Mouse (Mus musculus): ENCODE results near the gene Olfr251. TPM values are rescaled to one million over a fixed set of nuclear protein-coding genes. Genes with fewer than 3 reads are reported as not detected.
"Not testable (repeated sequence)": the region's sequence is repeated elsewhere in the genome, so short reads cannot be mapped to it uniquely, and the experiment has no call there.

Gene Olfr251
- not detected in 2 replicates for total RNA-seq (2015; ENCODE audit: low replicate concordance)
- not detected in 2 replicates for total RNA-seq (2017; ENCODE audit: low replicate concordance)

GRCm38 (mm10) chr9:38376786-38377185 is at the start of gene Olfr251:
Gene Olfr251, plus strand, starts transcription at chr9:38377086.
- ATAC-seq (replicated peaks; ENCODE audit: low FRiP score, poor library complexity, severe bottlenecking) = no peak

- no peak for ATAC-seq (replicated peaks; ENCODE audit: low FRiP score, poor library complexity, severe bottlenecking)
Observed at GRCm38 (mm10) chr9:38328760-38329159, 48.1 kb upstream of the Olfr251 start, which contains the start of gene Olfr25. Gene Olfr25, plus strand, starts transcription at chr9:38329060.

- ATAC-seq (replicated peaks; ENCODE audit: low FRiP score, poor library complexity, severe bottlenecking) = no peak
Observed at GRCm38 (mm10) chr9:38348111-38348510, 28.8 kb upstream of the Olfr251 start, which contains the start of gene Olfr898. Gene Olfr898, plus strand, starts transcription at chr9:38348411.

GRCm38 (mm10) chr9:38366596-38366995 is 10.3 kb upstream of the Olfr251 start, which contains the start of gene Olfr250:
Gene Olfr250, plus strand, starts transcription at chr9:38366896.
- no peak for ATAC-seq (replicated peaks; ENCODE audit: low FRiP score, poor library complexity, severe bottlenecking)

GRCm38 (mm10) chr9:38401398-38401797 is 24.5 kb downstream of the Olfr251 start, which contains the start of gene Olfr147:
Gene Olfr147, plus strand, starts transcription at chr9:38401698.
- ATAC-seq (replicated peaks; ENCODE audit: low FRiP score, poor library complexity, severe bottlenecking) = no peak

- not testable (repeated sequence) for ATAC-seq (replicated peaks; ENCODE audit: low FRiP score, poor library complexity, severe bottlenecking)
Observed at GRCm38 (mm10) chr9:38407502-38407901, 30.6 kb downstream of the Olfr251 start.

- ATAC-seq (replicated peaks; ENCODE audit: low FRiP score, poor library complexity, severe bottlenecking) = not testable (repeated sequence)
Observed at GRCm38 (mm10) chr9:38413502-38413901, 36.6 kb downstream of the Olfr251 start.

- ATAC-seq (replicated peaks; ENCODE audit: low FRiP score, poor library complexity, severe bottlenecking) = no peak
Observed at GRCm38 (mm10) chr9:38423801-38424200, 46.9 kb downstream of the Olfr251 start.

GRCm38 (mm10) chr9:38427026-38427425 is 50.1 kb downstream of the Olfr251 start:
- no peak for ATAC-seq (replicated peaks; ENCODE audit: low FRiP score, poor library complexity, severe bottlenecking)

GRCm38 (mm10) chr9:38429155-38429554 is 52.3 kb downstream of the Olfr251 start, which contains the start of gene Olfr901:
Gene Olfr901, plus strand, starts transcription at chr9:38429455.
- ATAC-seq (replicated peaks; ENCODE audit: low FRiP score, poor library complexity, severe bottlenecking) = no peak

Other genes with a start within 250 kb of the Olfr251 start
- not detected in 2 replicates for gene Olfr890, start 234.6 kb upstream of the Olfr251 start, total RNA-seq (2015; ENCODE audit: low replicate concordance)
- gene Olfr890, start 234.6 kb upstream of the Olfr251 start, total RNA-seq (2017; ENCODE audit: low replicate concordance) = not detected in 2 replicates
- not detected in 2 replicates for gene Olfr891, start 196.3 kb upstream of the Olfr251 start, total RNA-seq (2015; ENCODE audit: low replicate concordance)
- gene Olfr891, start 196.3 kb upstream of the Olfr251 start, total RNA-seq (2017; ENCODE audit: low replicate concordance) = not detected in 2 replicates
- not detected in 2 replicates for gene Olfr893, start 168.7 kb upstream of the Olfr251 start, total RNA-seq (2015; ENCODE audit: low replicate concordance)
- not detected in 2 replicates for gene Olfr893, start 168.7 kb upstream of the Olfr251 start, total RNA-seq (2017; ENCODE audit: low replicate concordance)
- gene Olfr894, start 159.0 kb upstream of the Olfr251 start, total RNA-seq (2015; ENCODE audit: low replicate concordance) = not detected in 2 replicates
- not detected in 2 replicates for gene Olfr894, start 159.0 kb upstream of the Olfr251 start, total RNA-seq (2017; ENCODE audit: low replicate concordance)
- not detected in 2 replicates for gene Olfr143, start 124.3 kb upstream of the Olfr251 start, total RNA-seq (2015; ENCODE audit: low replicate concordance)
- gene Olfr143, start 124.3 kb upstream of the Olfr251 start, total RNA-seq (2017; ENCODE audit: low replicate concordance) = not detected in 2 replicates
- gene Olfr895, start 109.2 kb upstream of the Olfr251 start, total RNA-seq (2015; ENCODE audit: low replicate concordance) = not detected in 2 replicates
- not detected in 2 replicates for gene Olfr895, start 109.2 kb upstream of the Olfr251 start, total RNA-seq (2017; ENCODE audit: low replicate concordance)
- gene Olfr896-ps1, start 86.0 kb upstream of the Olfr251 start, total RNA-seq (2015; ENCODE audit: low replicate concordance) = not detected in 2 replicates
- not detected in 2 replicates for gene Olfr896-ps1, start 86.0 kb upstream of the Olfr251 start, total RNA-seq (2017; ENCODE audit: low replicate concordance)
- gene Olfr25, start 48.0 kb upstream of the Olfr251 start, total RNA-seq (2015; ENCODE audit: low replicate concordance) = not detected in 2 replicates
- gene Olfr25, start 48.0 kb upstream of the Olfr251 start, total RNA-seq (2017; ENCODE audit: low replicate concordance) = not detected in 2 replicates
- gene Olfr898, start 28.7 kb upstream of the Olfr251 start, total RNA-seq (2015; ENCODE audit: low replicate concordance) = not detected in 2 replicates
- gene Olfr898, start 28.7 kb upstream of the Olfr251 start, total RNA-seq (2017; ENCODE audit: low replicate concordance) = 0.14 TPM in 1 of 2 replicates, not detected in the other
- gene Olfr250, start 10.2 kb upstream of the Olfr251 start, total RNA-seq (2015; ENCODE audit: low replicate concordance) = not detected in 2 replicates
- not detected in 2 replicates for gene Olfr250, start 10.2 kb upstream of the Olfr251 start, total RNA-seq (2017; ENCODE audit: low replicate concordance)
- not detected in 2 replicates for gene Olfr147, start 24.6 kb downstream of the Olfr251 start, total RNA-seq (2015; ENCODE audit: low replicate concordance)
- not detected in 2 replicates for gene Olfr147, start 24.6 kb downstream of the Olfr251 start, total RNA-seq (2017; ENCODE audit: low replicate concordance)
- not detected in 2 replicates for gene Olfr901, start 52.4 kb downstream of the Olfr251 start, total RNA-seq (2015; ENCODE audit: low replicate concordance)
- not detected in 2 replicates for gene Olfr901, start 52.4 kb downstream of the Olfr251 start, total RNA-seq (2017; ENCODE audit: low replicate concordance)
- gene Olfr902, start 70.6 kb downstream of the Olfr251 start, total RNA-seq (2015; ENCODE audit: low replicate concordance) = not detected in 2 replicates
- gene Olfr902, start 70.6 kb downstream of the Olfr251 start, total RNA-seq (2017; ENCODE audit: low replicate concordance) = not detected in 2 replicates
- gene Olfr904, start 86.1 kb downstream of the Olfr251 start, total RNA-seq (2015; ENCODE audit: low replicate concordance) = not detected in 2 replicates
- gene Olfr904, start 86.1 kb downstream of the Olfr251 start, total RNA-seq (2017; ENCODE audit: low replicate concordance) = not detected in 2 replicates
- not detected in 2 replicates for gene Olfr905, start 94.0 kb downstream of the Olfr251 start, total RNA-seq (2015; ENCODE audit: low replicate concordance)
- not detected in 2 replicates for gene Olfr905, start 94.0 kb downstream of the Olfr251 start, total RNA-seq (2017; ENCODE audit: low replicate concordance)
- not detected in 2 replicates for gene Olfr906, start 110.0 kb downstream of the Olfr251 start, total RNA-seq (2015; ENCODE audit: low replicate concordance)
- not detected in 2 replicates for gene Olfr906, start 110.0 kb downstream of the Olfr251 start, total RNA-seq (2017; ENCODE audit: low replicate concordance)
- gene Olfr907, start 118.7 kb downstream of the Olfr251 start, total RNA-seq (2015; ENCODE audit: low replicate concordance) = not detected in 2 replicates
- not detected in 2 replicates for gene Olfr907, start 118.7 kb downstream of the Olfr251 start, total RNA-seq (2017; ENCODE audit: low replicate concordance)
- not detected in 2 replicates for gene Olfr911-ps1, start 144.5 kb downstream of the Olfr251 start, total RNA-seq (2015; ENCODE audit: low replicate concordance)
- gene Olfr911-ps1, start 144.5 kb downstream of the Olfr251 start, total RNA-seq (2017; ENCODE audit: low replicate concordance) = not detected in 2 replicates
- not detected in 2 replicates for gene Olfr910, start 160.8 kb downstream of the Olfr251 start, total RNA-seq (2015; ENCODE audit: low replicate concordance)
- gene Olfr910, start 160.8 kb downstream of the Olfr251 start, total RNA-seq (2017; ENCODE audit: low replicate concordance) = not detected in 2 replicates
- gene Olfr912, start 203.1 kb downstream of the Olfr251 start, total RNA-seq (2015; ENCODE audit: low replicate concordance) = not detected in 2 replicates
- gene Olfr912, start 203.1 kb downstream of the Olfr251 start, total RNA-seq (2017; ENCODE audit: low replicate concordance) = not detected in 2 replicates
- gene Olfr913, start 215.7 kb downstream of the Olfr251 start, total RNA-seq (2015; ENCODE audit: low replicate concordance) = not detected in 2 replicates
- not detected in 2 replicates for gene Olfr913, start 215.7 kb downstream of the Olfr251 start, total RNA-seq (2017; ENCODE audit: low replicate concordance)
- not detected in 2 replicates for gene Olfr914, start 228.0 kb downstream of the Olfr251 start, total RNA-seq (2015; ENCODE audit: low replicate concordance)
- gene Olfr914, start 228.0 kb downstream of the Olfr251 start, total RNA-seq (2017; ENCODE audit: low replicate concordance) = not detected in 2 replicates